ENCODE assay signal across 24 mouse cellular contexts in the genomic region with DNA sequence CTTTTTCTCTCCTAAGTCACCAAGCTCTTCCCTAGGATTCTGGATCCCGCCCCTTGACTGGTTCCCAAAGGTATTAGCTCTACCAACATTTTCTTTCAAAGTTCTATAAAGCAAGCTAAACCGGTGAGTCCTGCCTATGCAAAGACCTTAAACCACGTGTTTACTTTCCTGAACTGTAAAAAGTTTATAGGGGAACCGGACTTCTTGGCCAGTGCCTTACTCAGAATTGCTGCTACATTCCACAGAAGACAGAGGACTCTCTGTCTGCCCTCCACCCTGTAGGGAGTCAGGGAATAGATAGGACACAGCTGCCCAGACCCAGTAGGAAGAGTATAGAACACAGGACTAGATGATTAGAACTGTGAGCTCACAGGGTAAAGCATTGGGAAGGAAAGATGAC.
"Had no signal": no experiment of that assay in that cellular context is flagged by ENCODE, and none has a peak within 500 bp of the region (broad histone marks: within the 10 kb centered on the region; RNA-seq: fewer than 3 reads in every experiment).

No protein-coding gene starts in this region.

- H3K9me3 ChIP-seq: hindbrain, embryonic 13.5 days; hindbrain, embryonic 15.5 days; liver, embryonic 15.5 days had no signal

- H3K27ac ChIP-seq: heart, adult 2 months; hindbrain, embryonic 13.5 days; hindbrain, embryonic 15.5 days; hindbrain, postnatal 0 days; kidney, embryonic 15.5 days; kidney, postnatal 0 days; liver, embryonic 13.5 days; liver, embryonic 15.5 days had no signal

- ATAC-seq: forebrain, postnatal 0 days; hindbrain, postnatal 0 days; intestine, embryonic 16.5 days had no signal

- H3K27me3 ChIP-seq: hindbrain, embryonic 13.5 days; hindbrain, embryonic 15.5 days; kidney, embryonic 15.5 days; liver, embryonic 13.5 days; liver, embryonic 15.5 days had no signal

- H3K4me2 ChIP-seq: heart, embryonic 11.5 days; hindbrain, embryonic 13.5 days; hindbrain, embryonic 15.5 days; kidney, embryonic 15.5 days; liver, embryonic 11.5 days; liver, embryonic 13.5 days; liver, embryonic 15.5 days had no signal

- DNase-seq: forebrain, postnatal 0 days; gastrocnemius, postnatal 14 days; gastrocnemius, postnatal 36 days; heart, adult 2 months; heart, postnatal 10 days; kidney, adult 11 months; kidney, adult 2 months; kidney, adult 9 months; kidney, postnatal 14 days; kidney, postnatal 4 days; layer of hippocampus, adult 9-11 months; layer of hippocampus, postnatal 36 days; left cerebral cortex, postnatal 4 days; liver; liver, embryonic 13.5 days had no signal

- H3K36me3 ChIP-seq: hindbrain, embryonic 13.5 days; hindbrain, embryonic 15.5 days; kidney, embryonic 15.5 days; liver, embryonic 13.5 days; liver, embryonic 15.5 days had no signal

- H3K4me1 ChIP-seq: hindbrain, embryonic 13.5 days; hindbrain, embryonic 15.5 days; kidney, embryonic 15.5 days; liver, embryonic 13.5 days; liver, embryonic 15.5 days had no signal

- H3K9ac ChIP-seq: forebrain, postnatal 0 days; hindbrain, embryonic 13.5 days; hindbrain, embryonic 15.5 days; kidney, embryonic 15.5 days; liver, embryonic 13.5 days; liver, embryonic 15.5 days had no signal

- H3K4me3 ChIP-seq: heart, adult 2 months; hindbrain, embryonic 13.5 days; hindbrain, embryonic 15.5 days; kidney, embryonic 15.5 days; liver, embryonic 13.5 days; liver, embryonic 15.5 days had no signal
